Mouse (Mus musculus): Measurements from ENCODE around the gene Hcfc1.

DNA sequence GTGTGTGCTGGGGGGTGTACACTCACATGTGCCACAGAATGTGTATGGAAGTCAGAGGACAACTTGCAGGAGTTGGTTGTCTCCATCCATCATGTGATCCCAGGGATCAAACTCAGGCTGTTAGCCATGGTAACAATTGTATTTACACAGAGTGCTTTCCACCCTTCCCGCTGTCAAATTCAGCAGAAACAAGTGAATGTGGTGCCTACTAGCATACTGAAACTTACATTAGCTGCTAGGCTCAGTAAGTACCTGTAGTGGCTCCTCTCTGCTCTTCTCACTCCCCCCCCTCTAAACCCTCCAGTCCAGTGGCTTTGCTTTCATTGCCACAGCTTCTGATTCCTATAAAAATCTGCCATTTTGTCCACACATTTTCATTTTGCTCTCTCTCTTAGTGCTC lies 11.6 kb upstream of the Hcfc1 start:
- TF ChIP-seq POLR2A (IDR thresholded peaks at IDR 0.05; ENCODE audit: extremely low read depth, insufficient read depth, low read length) (no peak), CTCF (IDR thresholded peaks at IDR 0.05; ENCODE audit: extremely low read depth, insufficient read depth, low read length) (no peak)
